Mouse (Mus musculus): Measurements from ENCODE around the gene Mzf1.
"Not testable (repeated sequence)": the region's sequence is repeated elsewhere in the genome, so short reads cannot be mapped to it uniquely, and the experiment has no call there.

Gene Mzf1

DNA sequence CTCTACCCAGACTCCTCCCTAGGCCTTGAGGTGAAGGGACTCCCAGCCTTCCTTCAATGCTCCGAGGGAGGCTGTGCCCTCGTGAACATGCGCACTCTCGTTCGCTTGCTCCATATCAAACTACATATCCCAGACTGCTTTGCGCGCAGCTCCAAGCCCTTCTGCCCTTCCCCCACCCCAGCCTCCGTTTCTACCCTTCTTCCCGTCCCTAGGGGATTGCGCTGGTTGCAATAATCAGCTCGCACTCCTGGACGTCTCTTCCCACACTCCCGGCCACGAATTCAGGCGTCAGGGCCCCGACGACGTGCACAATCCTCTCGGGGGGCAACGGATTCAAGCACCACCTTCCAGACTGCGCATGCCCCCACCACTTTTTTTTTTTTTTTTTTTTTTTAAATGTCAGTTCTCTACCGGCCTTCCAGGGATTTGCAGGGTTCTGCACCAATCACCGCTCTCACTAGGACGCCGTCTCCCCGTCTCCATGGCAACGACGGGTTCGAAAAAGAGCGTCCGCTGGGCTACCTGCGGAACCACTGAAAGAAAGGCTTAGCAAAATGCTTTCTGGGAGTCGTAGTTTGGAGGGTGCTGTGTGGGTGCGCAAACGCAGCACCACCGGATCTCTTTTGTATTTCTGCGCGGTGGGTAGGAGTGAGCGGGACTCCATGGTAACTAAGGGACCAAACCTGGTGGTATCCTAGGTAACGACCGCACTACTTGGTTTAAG lies at the start of gene Mzf1:
Gene Mzf1, minus strand, starts transcription at position 478 of the 724 bp plus-strand sequence.
- DNase-seq = peak; percentile 98

DNA sequence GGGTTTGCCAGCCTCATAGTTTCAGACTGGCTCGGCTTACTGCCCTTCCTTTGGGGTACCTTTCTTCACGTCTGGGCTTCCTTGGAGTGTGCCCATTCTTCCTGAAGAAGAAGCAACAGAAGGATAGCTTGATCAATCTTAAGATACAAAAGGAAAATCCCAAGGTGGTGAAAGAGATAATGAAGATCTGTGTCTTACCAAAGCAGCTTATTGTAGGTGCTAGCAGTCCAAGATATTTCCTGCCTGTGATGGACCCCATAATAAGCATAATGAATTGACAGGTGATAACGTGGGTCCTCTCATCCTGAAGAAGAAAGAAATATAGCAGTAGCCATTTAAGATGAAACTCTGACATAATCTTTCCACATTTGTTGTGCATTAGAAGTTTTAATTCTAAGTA lies 40.5 kb upstream of the Mzf1 start, which contains the start of gene Vmn1r85:
Gene Vmn1r85, minus strand, starts transcription at position 101 of the 400 bp plus-strand sequence.
- DNase-seq = no peak

DNA sequence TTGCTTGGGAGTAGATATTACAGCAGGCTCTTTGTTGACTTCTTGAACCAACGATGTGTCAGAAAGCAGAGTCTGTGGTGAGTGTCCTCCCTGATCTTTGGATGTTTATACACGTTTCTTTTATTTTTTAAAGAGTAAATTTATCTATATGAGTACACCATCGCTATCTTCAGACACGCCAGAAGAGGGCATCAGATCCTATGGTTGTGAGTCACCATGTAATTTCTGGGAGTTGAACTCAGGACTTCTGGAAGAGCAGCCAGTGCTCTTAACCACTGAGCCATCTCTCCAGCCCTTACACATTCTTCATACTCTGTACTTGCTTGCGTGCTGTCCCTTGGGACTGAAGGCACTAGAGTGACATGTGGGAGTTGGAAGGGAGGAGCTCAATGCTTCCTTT lies 17.7 kb upstream of the Mzf1 start:
- no peak for DNase-seq

DNA sequence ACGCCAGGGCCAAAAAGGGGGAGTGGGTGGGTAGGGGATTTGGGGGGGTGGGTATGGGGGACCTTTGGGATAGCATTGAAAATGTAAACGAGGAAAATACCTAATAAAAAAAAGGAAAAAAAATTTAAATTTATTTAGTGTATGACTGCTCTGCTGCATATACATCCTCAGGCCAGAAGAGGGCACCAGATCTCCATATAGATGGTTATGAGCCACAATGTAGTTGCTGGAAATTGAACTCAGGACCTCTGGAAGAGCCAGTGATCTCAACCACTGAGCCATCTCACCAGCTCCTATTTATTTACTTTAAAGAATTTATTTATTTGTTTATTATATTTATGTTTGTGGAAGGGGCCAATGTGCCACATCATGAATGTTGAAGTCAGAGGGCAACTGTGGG lies 8.8 kb upstream of the Mzf1 start:
- DNase-seq = not testable (repeated sequence)

DNA sequence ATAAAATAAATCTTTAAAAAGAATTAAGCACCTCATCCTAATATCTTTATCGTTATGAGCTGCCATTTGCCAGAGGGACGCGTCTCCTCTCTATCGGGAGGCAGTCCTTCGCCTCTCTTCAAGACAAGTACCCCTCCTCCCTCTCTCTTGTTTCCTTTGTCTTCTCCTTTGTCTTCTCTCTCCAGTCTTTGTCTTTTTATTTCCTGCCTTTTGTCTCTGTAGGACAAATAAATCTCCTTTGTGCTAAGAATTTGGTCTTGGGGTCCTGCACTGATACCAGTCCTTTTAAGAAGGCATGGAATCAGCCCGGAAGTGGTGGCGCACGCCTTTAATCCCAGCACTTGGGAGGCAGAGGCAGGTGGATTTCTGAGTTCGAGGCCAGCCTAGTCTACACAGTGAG lies 5.0 kb upstream of the Mzf1 start:
- DNase-seq = no peak

DNA sequence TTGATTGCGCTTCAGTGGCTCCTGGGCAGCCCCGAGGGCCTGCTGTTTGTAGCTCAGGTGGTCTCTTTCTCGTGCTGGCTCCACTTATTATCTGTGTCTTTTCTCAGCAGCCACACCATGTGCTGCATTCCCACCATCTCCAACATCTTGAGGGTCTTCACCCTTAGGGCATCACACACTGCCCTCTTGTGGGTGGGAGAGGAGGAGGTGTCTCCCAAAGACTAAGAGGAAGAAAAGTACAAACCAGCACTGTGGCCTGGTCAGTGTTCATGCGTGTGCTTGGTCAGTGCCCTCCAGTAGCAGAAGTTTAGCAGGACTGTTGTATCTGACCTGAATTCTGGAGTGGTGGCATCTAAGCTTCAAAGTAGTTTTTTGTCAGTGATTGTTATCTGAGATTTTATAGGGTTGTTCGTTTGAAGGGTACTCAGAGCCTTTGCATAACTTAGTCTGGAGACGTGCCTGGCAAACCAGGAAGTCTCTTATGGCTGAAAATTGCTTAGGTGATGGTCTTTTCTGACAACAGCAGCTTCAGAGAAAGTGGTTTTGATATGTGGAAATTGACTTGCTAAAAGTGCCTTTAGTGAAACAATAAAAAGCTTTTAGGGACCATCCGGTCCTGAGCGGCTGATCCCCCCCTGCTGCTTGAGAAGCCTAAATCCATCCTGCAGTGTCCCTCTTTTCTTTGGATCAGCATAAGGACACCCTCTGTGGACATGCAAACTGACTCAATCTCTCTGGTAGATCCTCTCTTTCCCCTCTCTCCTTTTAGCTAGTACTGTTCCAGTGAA lies 2.5 kb upstream of the Mzf1 start:
- no peak for DNase-seq

DNA sequence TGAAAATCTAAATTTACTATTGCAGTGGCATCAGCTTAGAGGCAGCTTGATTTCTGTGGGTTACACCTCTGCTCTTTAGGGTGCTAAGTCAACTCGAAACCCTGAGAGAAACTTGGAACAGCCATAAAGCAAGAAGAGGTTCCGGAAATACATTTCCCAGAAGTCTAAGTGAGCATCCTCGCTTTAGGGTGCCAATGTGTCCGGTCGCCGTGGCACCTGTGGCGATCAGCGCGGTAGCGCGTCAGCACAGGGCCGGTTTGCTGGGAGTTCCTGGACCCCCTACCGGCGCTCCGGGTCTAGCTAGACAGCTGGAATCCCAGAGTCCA lies 640 bp downstream of the Mzf1 start:
- DNase-seq = no peak

DNA sequence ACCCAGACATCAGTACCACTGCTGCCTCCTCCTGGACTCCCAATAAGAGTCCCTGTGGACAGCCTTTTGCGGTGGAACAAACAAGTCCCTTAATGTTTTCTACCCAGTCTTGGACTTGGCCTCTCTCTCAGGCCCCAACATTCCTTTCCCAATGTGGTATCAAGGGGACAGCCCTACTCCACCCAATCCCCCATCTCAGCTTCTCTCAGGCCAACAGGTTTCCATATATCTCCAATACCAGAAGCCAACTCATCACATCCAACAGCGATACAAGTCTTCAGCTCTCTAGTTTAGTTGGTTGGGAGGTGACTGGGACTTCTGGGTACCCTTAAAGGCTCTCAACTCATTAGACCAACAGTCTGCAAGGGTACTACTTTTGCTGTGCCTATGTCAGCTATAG lies 1.1 kb downstream of the Mzf1 start:
- no peak for DNase-seq

DNA sequence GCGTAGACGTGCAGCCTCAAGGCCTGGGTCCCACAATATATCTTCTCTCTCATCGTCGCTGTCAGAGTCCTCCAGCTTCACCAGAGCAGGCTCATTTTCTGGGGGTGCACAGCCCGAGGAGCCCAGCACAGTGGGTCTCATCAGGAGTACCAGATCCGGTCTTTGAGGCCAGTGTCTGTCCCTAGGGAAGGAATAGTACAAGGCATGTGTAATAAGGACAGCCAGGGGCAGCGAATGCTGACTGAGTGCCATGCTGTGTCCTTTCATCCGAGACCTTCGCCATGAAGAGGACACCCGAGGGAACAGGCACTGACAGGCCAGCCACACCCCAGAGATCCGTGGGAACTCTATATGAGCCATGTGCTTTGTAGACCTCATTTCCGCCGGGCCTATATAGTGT lies 1.6 kb downstream of the Mzf1 start:
- no peak for DNase-seq

DNA sequence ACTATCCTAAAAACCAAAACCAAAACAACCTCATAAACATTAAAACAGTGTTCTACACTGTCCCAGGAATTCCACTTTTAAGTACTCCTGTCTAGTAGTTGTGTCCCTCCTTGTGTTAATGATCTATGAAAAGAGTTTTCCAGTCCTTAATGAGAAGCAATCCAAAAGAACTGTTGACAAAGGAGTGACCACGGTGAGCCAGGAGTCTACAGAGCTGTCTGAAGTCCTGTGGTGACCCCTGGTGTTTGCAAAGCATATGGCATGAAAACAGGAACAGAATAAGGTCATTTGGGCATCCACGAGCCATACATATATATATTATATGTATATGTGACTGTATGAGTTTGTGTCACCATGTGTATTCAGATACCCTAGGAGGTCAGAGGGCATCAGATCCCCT lies 8.5 kb downstream of the Mzf1 start:
- no peak for DNase-seq

DNA sequence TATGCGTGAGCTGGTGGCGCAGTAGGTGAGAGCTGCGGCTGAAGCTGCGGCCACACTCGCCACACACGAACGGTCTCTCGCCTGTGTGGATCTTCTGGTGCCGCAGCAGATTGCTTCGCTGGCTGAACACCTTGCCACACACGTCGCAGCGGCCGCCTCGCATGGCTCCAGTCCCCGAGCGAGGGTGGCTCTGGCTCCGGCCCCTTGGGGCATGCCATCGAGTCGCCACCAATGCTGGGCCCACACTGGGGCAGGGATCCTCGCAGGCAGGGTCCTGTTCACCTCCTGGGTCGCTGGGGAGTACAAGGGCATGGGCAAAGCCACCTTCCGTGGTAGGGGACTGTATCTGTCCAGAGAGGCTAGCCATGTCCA lies 10.3 kb downstream of the Mzf1 start:
- no peak for DNase-seq

DNA sequence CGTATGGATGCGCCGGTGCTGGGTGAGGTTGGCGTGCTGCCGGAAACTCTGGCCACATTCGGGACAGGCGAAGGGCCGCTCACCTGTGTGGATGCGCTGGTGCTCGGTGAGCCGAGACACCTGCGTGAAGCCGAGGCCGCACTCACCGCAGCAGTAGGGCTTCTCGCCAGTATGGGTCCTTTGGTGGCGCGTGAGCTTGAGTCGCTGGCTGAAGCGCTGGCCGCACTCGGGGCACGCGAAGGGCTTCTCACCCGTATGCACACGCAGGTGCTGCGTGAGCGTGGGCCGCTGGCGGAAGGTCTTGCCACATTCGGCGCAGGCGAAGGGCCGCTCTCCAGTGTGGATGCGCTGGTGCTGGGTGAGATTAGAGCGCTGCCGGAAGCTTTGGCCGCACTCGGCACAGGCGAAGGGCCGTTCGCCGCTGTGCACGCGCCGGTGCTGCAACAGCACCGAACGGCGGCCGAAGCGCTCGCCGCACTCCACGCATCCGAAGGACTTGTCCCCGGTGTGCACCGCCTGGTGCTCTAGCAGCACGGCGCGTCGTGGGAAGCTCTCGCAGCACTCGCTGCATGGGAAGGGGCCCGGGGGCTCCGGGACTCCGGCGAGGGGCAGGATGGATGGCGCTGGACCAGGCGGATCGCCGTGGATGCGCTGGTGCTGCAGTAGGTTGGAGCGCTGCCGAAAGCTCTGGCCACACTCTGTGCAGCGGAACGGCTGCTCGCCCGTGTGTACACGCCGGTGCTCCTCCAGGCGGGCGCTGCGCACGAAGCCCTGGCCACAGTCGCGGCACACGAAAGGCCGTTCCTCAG lies 10.9 kb downstream of the Mzf1 start:
- DNase-seq = no peak

DNA sequence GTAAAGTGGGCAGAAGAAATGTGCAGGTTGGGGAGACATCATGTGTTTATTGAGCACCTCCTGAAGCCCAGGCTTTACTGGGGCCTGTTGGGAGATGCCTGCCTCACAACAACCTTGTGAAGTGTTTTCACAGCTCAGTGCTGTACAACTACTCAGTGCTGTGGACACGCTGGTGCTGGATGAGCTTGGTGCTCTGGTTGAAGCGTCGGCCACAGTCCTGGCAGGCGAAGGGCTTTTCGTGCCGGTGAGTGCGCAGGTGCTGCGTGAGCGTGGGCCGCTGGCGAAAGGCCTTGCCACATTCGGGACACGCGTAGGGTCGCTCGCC lies 11.5 kb downstream of the Mzf1 start:
- no peak for DNase-seq

DNA sequence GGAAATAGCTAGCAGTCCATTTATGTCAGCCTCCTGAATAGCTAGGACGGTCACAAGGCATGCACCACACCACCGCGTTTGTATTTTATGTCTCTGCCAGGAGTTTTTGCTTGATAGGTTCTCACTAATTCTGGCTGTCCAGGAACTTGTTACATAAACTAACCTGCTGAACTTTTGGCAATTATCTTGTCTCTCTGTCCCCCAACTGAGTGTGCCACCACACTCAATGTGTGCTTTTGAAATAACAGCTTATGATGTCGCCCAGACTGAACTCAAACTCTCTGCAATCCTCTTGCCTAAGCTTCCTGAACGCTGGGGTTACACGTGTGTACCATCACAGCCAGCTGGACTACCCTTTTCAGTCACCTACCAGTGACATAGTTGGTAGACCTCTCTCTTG lies 12.1 kb downstream of the Mzf1 start:
- no peak for DNase-seq

DNA sequence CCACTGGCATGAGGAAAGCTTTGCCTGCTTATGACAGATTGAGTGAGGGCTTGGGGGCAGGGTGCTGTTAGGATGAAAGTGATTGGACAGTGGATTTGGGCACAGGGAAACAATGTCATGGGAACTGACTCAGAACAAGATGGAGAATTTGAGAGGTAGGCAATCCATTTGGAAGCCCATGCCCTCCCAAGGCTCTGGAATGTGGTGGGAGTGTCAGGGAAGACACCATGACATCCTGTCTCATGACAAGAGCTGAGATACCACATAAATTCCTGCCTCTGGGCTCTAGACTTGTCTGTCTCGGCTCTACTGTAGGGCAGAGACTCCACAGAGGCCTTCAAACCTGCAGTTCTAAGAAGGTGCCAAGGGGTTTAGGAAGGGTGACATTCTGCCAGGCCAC lies 13.3 kb downstream of the Mzf1 start:
- no peak for DNase-seq

DNA sequence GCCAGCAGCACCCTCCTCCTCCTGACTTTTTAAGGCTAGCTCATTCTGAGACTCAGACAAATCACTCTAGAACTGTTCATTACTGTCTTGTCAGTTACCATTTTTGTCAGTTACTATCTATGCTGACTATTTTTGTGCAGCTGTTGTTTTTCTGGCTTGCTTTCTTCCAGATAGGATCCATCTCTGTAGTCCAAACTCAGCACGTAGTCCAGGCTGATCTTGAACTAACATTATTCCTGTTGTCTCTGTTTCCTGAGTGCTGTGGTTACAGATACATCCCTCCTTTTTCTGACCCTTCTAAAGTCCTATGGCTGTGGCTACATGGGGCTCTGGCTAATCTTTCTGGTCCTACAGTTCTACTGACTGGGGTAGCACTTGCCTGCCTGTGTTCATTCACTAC lies 15.4 kb downstream of the Mzf1 start:
- DNase-seq = no peak

DNA sequence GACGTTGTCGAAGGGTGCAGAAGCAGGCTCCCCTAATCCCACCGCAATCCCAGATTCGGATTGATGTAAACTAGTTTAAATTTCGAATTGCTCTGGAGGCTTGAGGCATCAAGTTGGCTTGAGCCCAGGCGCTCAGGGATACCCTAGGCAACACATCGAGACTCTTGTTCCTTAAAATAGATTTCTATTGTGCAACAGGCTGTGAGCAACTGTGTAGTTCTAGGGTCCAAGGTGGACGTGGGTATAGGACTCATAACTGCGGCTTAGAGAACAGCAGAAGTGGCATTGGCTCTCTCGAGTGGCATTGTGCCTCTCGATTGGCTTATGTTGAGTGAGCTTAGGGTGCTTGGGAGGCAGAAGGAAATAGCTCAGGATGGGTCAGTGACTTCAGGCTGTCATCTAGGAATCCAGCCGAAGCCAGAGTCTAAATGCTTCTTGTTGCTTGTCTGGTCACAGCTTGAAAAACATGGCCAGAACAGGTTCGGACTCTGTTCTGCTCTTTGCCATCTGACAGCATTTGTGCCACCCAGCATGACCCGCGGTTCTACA lies 15.9 kb downstream of the Mzf1 start:
- DNase-seq = no peak

DNA sequence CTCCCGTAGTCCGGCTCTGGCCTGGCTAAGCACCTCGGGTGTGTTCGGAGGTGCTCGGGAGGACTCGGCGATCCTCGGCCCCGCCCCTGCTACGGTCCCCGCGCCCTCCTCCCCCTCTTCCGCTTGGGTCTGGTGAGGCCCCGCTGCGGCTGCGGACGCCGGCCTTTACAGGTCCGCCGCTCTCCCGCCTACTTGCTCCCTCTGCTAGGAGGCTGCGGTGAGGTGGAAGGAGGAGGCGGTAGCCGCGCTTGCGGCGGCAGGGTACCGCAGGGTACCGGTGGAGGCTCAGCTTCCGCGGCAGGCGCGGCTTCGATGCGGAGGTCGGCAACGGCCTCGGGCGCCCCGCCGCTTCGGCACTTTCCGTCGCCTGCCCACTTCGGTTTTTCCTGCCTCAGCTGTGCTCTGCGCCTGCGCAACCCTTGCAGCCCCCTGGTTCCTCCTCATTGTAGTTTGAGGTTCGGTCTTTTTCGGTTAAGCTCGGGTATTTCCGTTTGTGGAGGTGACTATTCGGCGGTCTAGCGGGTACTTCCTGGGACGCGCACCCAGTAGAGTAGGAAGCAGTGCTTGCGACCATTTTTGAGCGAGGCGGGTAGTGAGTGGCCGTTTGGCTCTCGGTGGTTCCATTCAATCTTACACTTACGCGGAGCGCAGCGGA lies 16.5 kb downstream of the Mzf1 start, which contains the start of gene Ube2m:
Gene Ube2m, minus strand, starts transcription at position 375 of the 655 bp plus-strand sequence.
- peak; percentile 99 for DNase-seq

DNA sequence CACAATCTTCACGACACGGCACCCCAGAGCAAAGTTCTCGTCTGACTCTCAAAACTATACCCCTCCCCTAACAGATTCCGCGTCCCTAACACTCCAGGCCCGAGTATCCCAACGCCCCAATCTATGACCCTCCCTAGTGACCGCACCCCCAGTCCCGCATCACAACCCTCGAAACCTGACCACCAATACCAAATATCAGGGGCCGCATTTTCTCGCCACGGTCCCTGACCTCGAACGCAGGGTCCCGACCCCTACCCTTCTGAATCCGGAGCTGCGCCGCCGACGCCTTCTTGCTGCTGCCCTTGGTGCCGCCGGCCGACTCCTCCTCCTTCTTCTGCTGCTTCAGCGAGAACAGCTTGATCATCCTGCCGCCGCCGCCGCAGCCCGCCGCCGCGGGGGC lies 17.2 kb downstream of the Mzf1 start:
- peak; percentile 52 for DNase-seq

DNA sequence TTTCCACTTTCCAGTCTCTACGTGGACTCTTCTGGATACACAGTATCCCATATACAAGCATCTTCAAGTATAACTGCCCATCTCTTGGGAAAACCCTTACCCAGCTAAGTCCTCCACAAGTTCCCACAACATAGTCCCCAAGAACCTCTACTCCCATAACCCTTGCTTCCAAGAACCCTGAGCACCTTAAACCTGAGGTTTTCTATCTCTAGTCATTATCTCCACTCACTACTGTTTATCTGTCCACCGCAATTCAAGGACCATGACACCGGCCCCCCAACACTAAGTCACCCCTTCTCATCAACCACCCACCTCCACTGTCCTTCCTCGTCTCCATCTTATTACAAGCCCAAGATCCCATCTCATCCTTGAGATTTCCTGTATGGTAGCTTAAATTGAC lies 17.8 kb downstream of the Mzf1 start:
- DNase-seq = no peak

DNA sequence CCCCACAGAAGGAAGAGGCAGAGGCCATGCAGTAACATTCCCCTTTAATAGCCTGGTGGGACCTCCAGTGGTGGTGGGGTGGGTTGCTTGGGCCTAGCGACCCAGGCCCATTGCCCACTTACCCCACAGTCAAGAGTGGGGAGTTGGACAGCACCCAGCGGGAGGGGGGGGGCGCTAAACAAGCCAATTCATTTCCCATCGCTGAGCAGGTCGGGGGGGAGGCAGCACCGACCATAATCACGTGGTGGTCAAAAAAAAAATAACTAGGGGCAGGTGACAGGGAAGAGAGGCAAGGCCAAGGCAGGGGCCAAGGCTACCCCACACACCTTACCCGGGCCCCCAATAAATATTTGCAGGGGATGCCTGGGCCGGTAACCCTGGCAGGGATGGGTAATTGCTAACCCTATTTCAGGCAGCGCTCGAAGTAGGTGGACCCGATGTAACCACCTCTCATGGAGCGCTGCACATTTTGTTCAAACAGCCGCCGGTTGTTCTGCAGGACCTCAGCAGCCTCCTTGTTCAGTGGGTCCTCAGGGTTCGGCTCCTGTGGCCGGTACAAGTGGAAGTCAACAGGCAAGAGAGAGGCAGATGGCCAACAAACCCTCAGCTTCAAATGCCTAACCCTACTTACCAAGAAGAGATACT lies 19.2 kb downstream of the Mzf1 start:
- DNase-seq = no peak
